Mouse (Mus musculus) lung, postnatal 0 days (tissue): ENCODE results near the gene Speer4d.
"Not testable (repeated sequence)": the region's sequence is repeated elsewhere in the genome, so short reads cannot be mapped to it uniquely, and the experiment has no call there.

Experiments used
- CTCF ChIP-seq: IDR thresholded peaks from 2 replicates; pipeline ENCODE4 v1.5.1; 2016; ENCODE audit warnings: antibody characterized with exemption, mild to moderate bottlenecking
- EP300 ChIP-seq: IDR thresholded peaks from 2 replicates; pipeline ENCODE4 v1.6.1; 2016; ENCODE audit warnings: antibody characterized with exemption, mild to moderate bottlenecking, control low read depth

GRCm38 (mm10) chr5:15600342-15600741 lies 18.5 kb upstream of the Speer4d start:
- peak; percentile 9; the same call in 1 of the 2 replicates for TF ChIP-seq CTCF
- TF ChIP-seq EP300, result not testable (repeated sequence)
